Mouse (Mus musculus): Measurements from ENCODE around the gene Gm28961. TPM values are rescaled to one million over a fixed set of nuclear protein-coding genes. Genes with fewer than 3 reads are reported as not detected.
"Not testable (repeated sequence)": the region's sequence is repeated elsewhere in the genome, so short reads cannot be mapped to it uniquely, and the experiment has no call there.

Gm28961 gene
- polyA plus RNA-seq (2015; fragmentation: Nextera tagmentation; extraction: Ambion mirVana), result not detected in 2 replicates

- H3K4me1 ChIP-seq; H3K4me3 ChIP-seq (replicated peaks); H3K36me3 ChIP-seq; H3K9me3 ChIP-seq (replicated peaks); H3K27me3 ChIP-seq (replicated peaks); H3K27ac ChIP-seq (replicated peaks); H3K9ac ChIP-seq (replicated peaks); H3K4me2 ChIP-seq; ATAC-seq (ENCODE audit: low FRiP score): not testable (repeated sequence)
- no CpG with 5 or more reads among the region's 6 CpGs for WGBS
Observed at GRCm38 (mm10) chrY:57705397-57705796, at the start of gene Gm28961. TSS of gene Gm28961 (plus strand) at chrY:57705697.

Other genes with a start within 250 kb of the Gm28961 start
- gene Gm21943, start 172.0 kb upstream of the Gm28961 start, polyA plus RNA-seq (2015; fragmentation: Nextera tagmentation; extraction: Ambion mirVana), result not detected in 2 replicates

All from neural tube, embryonic 15.5 days (tissue).